Mouse (Mus musculus) heart, postnatal 25 days (tissue): ENCODE results near the gene Adgre4. TPM values are rescaled to one million over a fixed set of nuclear protein-coding genes. Genes with fewer than 3 reads are reported as not detected.

Experiments used
- total RNA-seq, 2 experiments: library from RNA; stranded (reverse); gene quantifications; 2 replicates each; pipeline ENCODE4 v1.2.3; 2021

Gene Adgre4
- total RNA-seq, 2 experiments from 2014 or later = 0.42 to 0.44 TPM

Other genes with a start within 250 kb of the Adgre4 start
- gene Vmn2r118, start 124.8 kb upstream of the Adgre4 start, total RNA-seq = not detected
- gene Pot1b, start 37.4 kb upstream of the Adgre4 start, total RNA-seq = 1 to 10 TPM; 2.8 to 3.1 TPM
- 1 to 10 TPM; 3.6 to 4.1 TPM for gene Zfp119a, start 128.9 kb downstream of the Adgre4 start, total RNA-seq
- 1 to 10 TPM; 4.3 to 5.3 TPM for gene Zfp959, start 142.1 kb downstream of the Adgre4 start, total RNA-seq
- gene Zfp119b, start 199.5 kb downstream of the Adgre4 start, total RNA-seq = 1 to 10 TPM; 3.1 to 3.6 TPM
- under 1 TPM; 0.75 to 0.81 TPM for gene Ebi3, start 202.7 kb downstream of the Adgre4 start, total RNA-seq
- gene Yju2, start 209.1 kb downstream of the Adgre4 start, total RNA-seq = 1 to 10 TPM; 9.6 to 9.7 TPM
- gene Shd, start 220.5 kb downstream of the Adgre4 start, total RNA-seq = under 1 TPM; 0.49 to 0.92 TPM
- gene Fsd1, start 236.5 kb downstream of the Adgre4 start, total RNA-seq = under 1 TPM in 1 of 2 experiments, not detected in 1; 0.47 TPM